Comparison of ENCODE assay signal across 12 mouse cellular contexts in the genomic region with DNA sequence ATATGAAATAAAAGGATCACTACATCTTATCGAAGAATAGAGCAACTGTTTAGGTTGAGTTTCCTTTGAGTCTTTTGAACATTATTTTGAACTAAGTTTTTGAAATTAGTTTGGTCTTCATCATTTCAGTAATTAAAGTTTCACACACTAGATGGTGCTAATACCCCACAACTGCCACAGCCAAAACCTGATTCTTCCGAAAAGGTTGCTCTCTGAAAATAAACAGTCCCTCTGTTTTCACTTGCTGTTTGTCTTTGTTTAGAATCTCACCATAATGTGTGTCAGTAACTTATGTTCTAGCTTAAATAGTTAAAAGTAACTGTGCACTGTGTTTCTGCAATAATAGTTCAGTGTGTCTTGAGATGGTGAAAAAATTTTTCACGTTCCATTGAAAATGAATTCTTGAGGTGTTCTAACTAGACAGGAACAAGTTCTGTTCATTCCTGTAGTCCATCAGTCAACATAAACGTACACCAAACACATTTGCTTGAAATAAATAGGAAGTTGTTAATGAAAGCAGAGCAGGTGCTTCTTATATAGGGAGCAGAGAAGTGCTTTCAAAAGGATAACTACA. TPM values are rescaled to one million over a fixed set of nuclear protein-coding genes. Genes with fewer than 3 reads are reported as not detected.
DNase-seq lines count a peak whose midpoint lies in the region; ATAC-seq and TF ChIP-seq lines count a peak whose summit lies in the region.
"Had no signal": no experiment of that assay in that cellular context is flagged by ENCODE, and none has a peak within 500 bp of the region (broad histone marks: within the 10 kb centered on the region; RNA-seq: fewer than 3 reads in every experiment).

No protein-coding gene starts in this region.

- DNase-seq in embryonic facial prominence, embryonic 11.5 days (ENCODE audit: low spot score), result peak; percentile 32
- DNase-seq in embryonic facial prominence, embryonic 10.5 days (ENCODE audit: low spot score), result no peak
- DNase-seq in kidney, postnatal 0 days (ENCODE audit: low spot score), result peak; percentile 64
- DNase-seq in kidney, adult 8-10 months, result no peak
- peak; percentile 53 for DNase-seq in A20 (ENCODE audit: low read depth, low spot score)
- peak; percentile 58 for DNase-seq in embryo, embryonic 10.5 days (ENCODE audit: low spot score)
- no peak for DNase-seq in thymus, postnatal 14 days
- DNase-seq in left cerebral cortex, postnatal 36 days (ENCODE audit: low spot score in 2 of 2), result no peak
- DNase-seq: layer of hippocampus, postnatal 36 days had no signal

- intact Hi-C loops in left cerebral cortex, postnatal 36 days (cut with DNase I), result loop anchor here (1.0 to 2.0 kb wide), 2 partner anchors 360 to 489 kb away; no protein-coding TSS in a partner anchor

- ATAC-seq in embryonic facial prominence, embryonic 11.5 days (replicated peaks; ENCODE audit: insufficient number of reproducible peaks, low FRiP score, low TSS enrichment, low read depth), result no peak
- ATAC-seq in kidney, postnatal 0 days (replicated peaks; ENCODE audit: low FRiP score, low read depth), result no peak

- no peak overlapping the region for H3K4me3 ChIP-seq in embryonic facial prominence, embryonic 11.5 days (ENCODE audit: low read depth, low read length)
- no peak overlapping the region for H3K4me3 ChIP-seq in embryonic facial prominence, embryonic 10.5 days
- H3K4me3 ChIP-seq in kidney, postnatal 0 days (replicated peaks; ENCODE audit: low read depth, low read length), result no peak overlapping the region
- H3K4me3 ChIP-seq: embryonic facial prominence, embryonic 15.5 days; neural tube, embryonic 13.5 days had no signal

- peak; percentile 80 for TF ChIP-seq CTCF in kidney, postnatal 0 days (IDR thresholded peaks at IDR 0.05; ENCODE audit: low read depth)

- no peak overlapping the region for H3K9ac ChIP-seq in embryonic facial prominence, embryonic 11.5 days (replicated peaks; ENCODE audit: low read length)
- H3K9ac ChIP-seq in kidney, postnatal 0 days (ENCODE audit: low read depth, low read length), result no peak overlapping the region
- H3K9ac ChIP-seq: embryonic facial prominence, embryonic 15.5 days; neural tube, embryonic 13.5 days had no signal

- no peak overlapping the region for H3K4me2 ChIP-seq in embryonic facial prominence, embryonic 11.5 days (ENCODE audit: low read depth, low read length)
- H3K4me2 ChIP-seq in kidney, postnatal 0 days (ENCODE audit: low read length), result no peak overlapping the region; the same call in 1 of the 2 replicates
- H3K4me2 ChIP-seq: embryonic facial prominence, embryonic 15.5 days; heart, embryonic 11.5 days; neural tube, embryonic 13.5 days had no signal

- H3K27ac ChIP-seq in embryonic facial prominence, embryonic 11.5 days (replicated peaks; ENCODE audit: low read depth, low read length), result no peak overlapping the region
- no peak overlapping the region for H3K27ac ChIP-seq in embryonic facial prominence, embryonic 10.5 days (replicated peaks)
- H3K27ac ChIP-seq in kidney, postnatal 0 days, result no peak overlapping the region
- H3K27ac ChIP-seq: embryonic facial prominence, embryonic 15.5 days; neural tube, embryonic 13.5 days had no signal

- H3K9me3 ChIP-seq in embryonic facial prominence, embryonic 11.5 days (replicated peaks; ENCODE audit: control insufficient read depth, low read length), result no peaks in the 10 kb centered on the region
- H3K9me3 ChIP-seq in embryonic facial prominence, embryonic 10.5 days, result no peaks in the 10 kb centered on the region
- no peaks in the 10 kb centered on the region for H3K9me3 ChIP-seq in kidney, postnatal 0 days (replicated peaks; ENCODE audit: low read length)
- H3K9me3 ChIP-seq: embryonic facial prominence, embryonic 15.5 days; neural tube, embryonic 13.5 days had no signal

- no peaks in the 10 kb centered on the region for H3K36me3 ChIP-seq in embryonic facial prominence, embryonic 11.5 days (replicated peaks; ENCODE audit: control insufficient read depth, insufficient read depth, low read depth, low read length)
- H3K36me3 ChIP-seq in embryonic facial prominence, embryonic 10.5 days (replicated peaks), result no peaks in the 10 kb centered on the region
- no peaks in the 10 kb centered on the region for H3K36me3 ChIP-seq in kidney, postnatal 0 days (ENCODE audit: insufficient read depth, low read length)
- H3K36me3 ChIP-seq: embryonic facial prominence, embryonic 15.5 days; neural tube, embryonic 13.5 days had no signal

- H3K27me3 ChIP-seq in embryonic facial prominence, embryonic 11.5 days (ENCODE audit: control insufficient read depth, insufficient read depth, low read length), result no peaks in the 10 kb centered on the region
- H3K27me3 ChIP-seq in embryonic facial prominence, embryonic 10.5 days (replicated peaks; ENCODE audit: low read depth, poor library complexity, severe bottlenecking), result no peaks in the 10 kb centered on the region
- no peaks in the 10 kb centered on the region for H3K27me3 ChIP-seq in kidney, postnatal 0 days (ENCODE audit: insufficient read depth, low read length)
- H3K27me3 ChIP-seq: embryonic facial prominence, embryonic 15.5 days; neural tube, embryonic 13.5 days had no signal

- 50% methylated on average over 4 of the region's 4 CpGs for WGBS in embryonic facial prominence, embryonic 11.5 days
- WGBS in embryonic facial prominence, embryonic 10.5 days, result 50% methylated on average over 4 of the region's 4 CpGs
- WGBS in kidney, postnatal 0 days, result 30% methylated on average over 4 of the region's 4 CpGs

- no peaks in the 10 kb centered on the region for H3K4me1 ChIP-seq in embryonic facial prominence, embryonic 11.5 days (ENCODE audit: control insufficient read depth, insufficient read depth, low read length)
- H3K4me1 ChIP-seq in embryonic facial prominence, embryonic 10.5 days, result no peaks in the 10 kb centered on the region
- no peaks in the 10 kb centered on the region for H3K4me1 ChIP-seq in kidney, postnatal 0 days (replicated peaks; ENCODE audit: insufficient read depth, low read length)
- H3K4me1 ChIP-seq: embryonic facial prominence, embryonic 15.5 days; neural tube, embryonic 13.5 days had no signal

RNA-seq across cellular contexts. Expression of a gene that starts 11.9 kb away (rescaled TPM):
- polyA plus RNA-seq in embryonic facial prominence, embryonic 11.5 days (2014; fragmentation: Nextera tagmentation; extraction: Ambion mirVana), result 1.8 and 2.6 TPM in 2 replicates
- polyA plus RNA-seq in embryonic facial prominence, embryonic 10.5 days (2016; fragmentation: Nextera tagmentation; extraction: Ambion mirVana), result 1.5 TPM in 2 replicates
- polyA plus RNA-seq in kidney, postnatal 0 days (2015; fragmentation: Nextera tagmentation; extraction: Ambion mirVana), result 200 and 205 TPM in 2 replicates
- 10 to 100 TPM; 13.6 to 20.2 TPM for total RNA-seq in left cerebral cortex, postnatal 36 days (2021)

Comparison
In these comparisons a context has a peak if more than half of its experiments do, and no peak if none do; other contexts are left out.
1. DNase-seq: peak in embryonic facial prominence, embryonic 11.5 days (single experiment), kidney, postnatal 0 days (single experiment), A20 (single experiment) and embryo, embryonic 10.5 days (single experiment); none in embryonic facial prominence, embryonic 10.5 days (single experiment), kidney, adult 8-10 months (0 of 2), thymus, postnatal 14 days (single experiment) and left cerebral cortex, postnatal 36 days (0 of 2).
2. RNA of a gene that starts 11.9 kb away (polyA plus RNA-seq): 200 to 205 TPM in kidney, postnatal 0 days; 1.8 to 2.6 TPM in embryonic facial prominence, embryonic 11.5 days and 1.5 TPM in embryonic facial prominence, embryonic 10.5 days; every median in the first group is over 10 times any median in the second.